Mouse (Mus musculus) gastrocnemius, adult 2 months (tissue): ENCODE measurements around the gene Prox1. TPM values are rescaled to one million over a fixed set of nuclear protein-coding genes. Genes with fewer than 3 reads are reported as not detected.
A peak's percentile ranks its signal among the peaks of the same experiment; 100 is the strongest.

Experiments used
- DNase-seq: peaks from one replicate; pipeline ENCODE4 v3.0.0; 2022
- H3K27ac ChIP-seq: fragments of 200-600 bp; 2 replicates; pipeline ENCODE4 v1.8.1; 2022; ENCODE audit warnings: mild to moderate bottlenecking
- H3K4me3 ChIP-seq: fragments of 200-600 bp; 2 replicates; pipeline ENCODE4 v1.8.1; 2022; ENCODE audit warnings: mild to moderate bottlenecking, moderate library complexity
- CTCF ChIP-seq: fragments of 200-600 bp; IDR thresholded peaks from 2 replicates; pipeline ENCODE4 v1.8.1; 2022; ENCODE audit warnings: antibody characterized with exemption, mild to moderate bottlenecking, moderate library complexity
- intact Hi-C: fragments of 180-260 bp; cut with DNase I; formaldehyde crosslinking; loops from one replicate; pipeline ENCODE4 v1.15.1; 2025
- total RNA-seq, 2 experiments: library from RNA; stranded (reverse); gene quantifications; 2 replicates each; pipeline ENCODE4 v1.2.3; 2021

The Prox1 gene
- total RNA-seq, 2 experiments from 2014 or later, result 3.7 to 4.6 TPM

DNA sequence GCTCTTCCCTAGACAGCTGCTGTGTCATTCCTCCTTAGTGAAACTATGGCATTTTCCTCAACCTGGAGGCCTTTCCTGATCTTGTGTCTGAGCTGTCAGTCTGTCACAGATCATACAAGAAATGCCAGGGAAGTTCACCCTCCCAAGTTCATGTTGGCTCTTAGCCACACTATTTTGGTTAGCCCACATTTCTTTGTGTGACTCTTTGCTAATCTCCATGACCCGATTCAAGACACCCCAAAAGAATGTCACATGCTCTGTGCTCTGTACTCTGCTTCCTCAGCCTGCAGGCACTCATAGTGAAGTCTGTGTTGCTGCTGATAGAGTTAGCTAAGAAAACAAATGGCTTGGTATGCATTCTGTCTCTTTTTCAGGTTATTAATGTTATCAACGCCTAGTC, 18.6 kb upstream of the Prox1 start:
- no peak for DNase-seq
- no peak for TF ChIP-seq CTCF
- Histone ChIP-seq H3K27ac (no peak overlapping the region), H3K4me3 (no peak overlapping the region)
- intact Hi-C loops, result no loop called here

- no peak overlapping the region for H3K4me3 ChIP-seq
- intact Hi-C loops, result no loop called here
- TF ChIP-seq CTCF, result no peak
- DNase-seq, result no peak
- no peak overlapping the region for H3K27ac ChIP-seq
These were observed 15.8 kb upstream of the Prox1 start for GRCm38 (mm10) chr1:190186336-190186735.

GRCm38 (mm10) chr1:190185284-190185683, 14.8 kb upstream of the Prox1 start:
- no peak for TF ChIP-seq CTCF
- no peak for DNase-seq
- intact Hi-C loops, result no loop called here
- Histone ChIP-seq H3K27ac (no peak overlapping the region), H3K4me3 (no peak overlapping the region)

DNA sequence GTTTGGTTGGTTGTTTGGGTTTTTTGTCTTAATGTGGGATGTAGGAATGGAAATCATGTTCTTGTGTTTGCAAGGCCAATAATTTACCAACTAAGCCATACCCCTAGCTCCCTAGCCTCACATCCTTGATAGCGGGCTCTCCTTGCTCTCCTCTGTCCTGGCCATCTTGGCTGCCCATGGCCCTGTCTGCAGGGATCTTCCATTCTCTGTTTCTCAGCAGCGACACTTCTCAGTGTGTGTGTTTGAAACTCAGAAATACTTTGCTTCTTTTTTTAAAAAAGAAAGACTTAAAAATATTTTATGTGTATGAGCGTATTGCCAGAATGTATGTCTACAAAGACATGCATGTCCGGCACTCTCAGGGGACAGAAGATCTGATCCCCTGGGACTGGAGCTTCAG, 13.1 kb upstream of the Prox1 start:
- Histone ChIP-seq H3K27ac (no peak overlapping the region), H3K4me3 (no peak overlapping the region)
- DNase-seq, result no peak
- no peak for TF ChIP-seq CTCF
- intact Hi-C loops, result no loop called here

GRCm38 (mm10) chr1:190181765-190182164, 11.3 kb upstream of the Prox1 start:
- TF ChIP-seq CTCF, result no peak; the same call in 1 of the 2 replicates
- Histone ChIP-seq H3K4me3 (no peak overlapping the region), H3K27ac (no peak overlapping the region)
- DNase-seq, result peak; percentile 35
- intact Hi-C loops, result no loop called here

- Histone ChIP-seq H3K27ac (no peak overlapping the region), H3K4me3 (no peak overlapping the region)
- TF ChIP-seq CTCF, result no peak
- intact Hi-C loops, result no loop called here
- no peak for DNase-seq
These were observed 10.3 kb upstream of the Prox1 start for GRCm38 (mm10) chr1:190180861-190181260.

DNA sequence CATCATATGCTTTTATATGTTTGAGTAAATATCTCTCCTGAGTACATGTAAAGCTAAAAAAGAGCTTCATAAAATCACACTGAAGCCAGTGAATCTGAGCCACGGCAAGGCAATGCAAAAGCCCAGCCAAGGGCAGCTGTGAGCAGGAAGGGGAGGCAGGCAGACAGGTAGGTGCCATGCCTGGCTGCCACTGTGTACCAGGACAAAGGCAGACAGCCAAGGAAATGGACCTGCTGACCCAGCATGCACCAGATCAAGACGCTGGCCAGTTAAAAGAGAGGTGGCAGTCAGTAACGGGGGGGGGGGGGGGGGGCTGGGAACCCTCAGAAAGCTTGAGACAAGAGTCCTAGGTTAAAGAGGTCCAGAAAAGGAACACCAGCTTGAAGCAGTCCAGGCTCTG, 6.4 kb upstream of the Prox1 start:
- no peak for DNase-seq
- intact Hi-C loops, result no loop called here
- Histone ChIP-seq H3K4me3 (no peak overlapping the region), H3K27ac (no peak overlapping the region)
- TF ChIP-seq CTCF, result no peak

DNA sequence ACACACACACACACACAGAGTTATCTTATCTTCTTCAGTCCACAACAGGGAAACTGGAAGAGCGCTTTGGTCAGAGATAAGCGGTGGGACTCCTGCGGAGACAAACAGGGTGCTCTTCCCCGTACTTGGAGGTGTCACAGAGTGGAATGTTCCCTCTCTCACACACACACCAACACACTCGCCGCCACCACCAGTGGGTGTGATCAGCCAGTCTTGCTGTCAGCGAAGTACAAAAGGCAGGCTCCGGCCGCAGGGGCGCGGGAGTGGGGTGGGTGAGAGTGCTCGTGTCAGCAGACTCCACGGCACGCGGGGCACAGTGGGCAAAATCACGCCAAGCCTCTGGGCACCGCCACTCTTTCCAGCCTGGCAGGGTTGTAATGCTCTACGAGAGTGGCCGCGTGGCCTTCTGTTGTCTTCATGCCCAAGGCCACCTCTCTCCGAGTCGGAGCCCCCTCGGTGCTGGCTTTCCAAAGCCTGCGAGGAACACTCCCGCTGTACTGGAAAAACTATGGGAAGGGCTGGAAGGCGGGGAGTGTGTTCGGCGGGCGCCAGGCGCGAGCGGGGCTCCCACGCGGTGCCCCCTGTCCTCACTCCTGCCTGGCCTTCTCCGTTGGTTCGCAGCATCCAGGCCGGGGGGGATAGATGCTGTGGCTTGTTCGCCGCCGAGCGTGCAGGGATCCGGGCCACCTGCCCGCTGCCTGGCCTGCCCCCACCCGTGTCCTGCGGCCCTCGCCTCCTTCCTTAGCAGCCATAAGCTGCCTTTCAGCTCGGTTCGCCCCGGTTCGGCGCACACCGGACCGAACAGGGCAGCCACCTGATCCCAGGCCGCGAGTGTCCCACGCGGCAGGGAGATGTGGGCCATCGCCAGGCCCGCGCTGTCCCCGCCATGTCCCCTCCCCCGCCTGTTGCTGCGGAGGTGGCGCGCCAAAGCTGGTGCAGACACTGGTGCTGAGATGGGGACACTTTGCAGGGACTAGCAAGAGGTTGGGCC, 4.5 kb upstream of the Prox1 start:
- intact Hi-C loops, result no loop called here
- Histone ChIP-seq H3K4me3 (peak overlapping the region; percentile 69), H3K27ac (peak overlapping the region; percentile 4; the same call in 1 of the 2 replicates)
- peak; percentile 37 for DNase-seq
- TF ChIP-seq CTCF, result no peak

DNA sequence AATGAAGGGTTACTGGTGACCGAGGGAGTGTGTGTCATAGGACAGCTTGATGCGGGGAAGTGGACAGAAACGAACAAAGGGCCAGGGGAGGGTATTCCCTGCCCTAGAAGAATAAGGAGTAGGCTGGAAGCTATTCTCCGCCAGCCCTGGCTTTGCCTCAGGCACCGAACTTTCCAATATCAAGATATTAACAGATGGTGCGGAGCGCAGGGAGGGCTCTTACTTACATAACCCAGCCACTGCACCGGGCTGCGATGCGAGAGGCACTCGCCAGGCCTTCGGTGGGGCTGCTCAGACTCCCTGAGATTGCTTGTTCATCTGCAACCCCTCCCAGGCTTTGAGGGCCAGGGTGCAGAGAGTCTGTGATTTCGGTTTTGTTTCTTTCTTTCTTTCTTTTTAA, 3.7 kb upstream of the Prox1 start:
- H3K4me3 ChIP-seq, result peak overlapping the region; percentile 69
- DNase-seq, result no peak
- intact Hi-C loops, result no loop called here
- H3K27ac ChIP-seq, result no peak overlapping the region
- no peak for TF ChIP-seq CTCF

- H3K4me3 ChIP-seq, result no peak overlapping the region
- H3K27ac ChIP-seq, result no peak overlapping the region
- intact Hi-C loops, result no loop called here
- DNase-seq, result no peak
- no peak for TF ChIP-seq CTCF
These were observed 3.1 kb upstream of the Prox1 start for GRCm38 (mm10) chr1:190173596-190173995.

GRCm38 (mm10) chr1:190172979-190173461, 2.5 kb upstream of the Prox1 start:
- Histone ChIP-seq H3K4me3 (peak overlapping the region; percentile 26), H3K27ac (no peak overlapping the region)
- TF ChIP-seq CTCF, result no peak
- intact Hi-C loops, result no loop called here
- no peak for DNase-seq

DNA sequence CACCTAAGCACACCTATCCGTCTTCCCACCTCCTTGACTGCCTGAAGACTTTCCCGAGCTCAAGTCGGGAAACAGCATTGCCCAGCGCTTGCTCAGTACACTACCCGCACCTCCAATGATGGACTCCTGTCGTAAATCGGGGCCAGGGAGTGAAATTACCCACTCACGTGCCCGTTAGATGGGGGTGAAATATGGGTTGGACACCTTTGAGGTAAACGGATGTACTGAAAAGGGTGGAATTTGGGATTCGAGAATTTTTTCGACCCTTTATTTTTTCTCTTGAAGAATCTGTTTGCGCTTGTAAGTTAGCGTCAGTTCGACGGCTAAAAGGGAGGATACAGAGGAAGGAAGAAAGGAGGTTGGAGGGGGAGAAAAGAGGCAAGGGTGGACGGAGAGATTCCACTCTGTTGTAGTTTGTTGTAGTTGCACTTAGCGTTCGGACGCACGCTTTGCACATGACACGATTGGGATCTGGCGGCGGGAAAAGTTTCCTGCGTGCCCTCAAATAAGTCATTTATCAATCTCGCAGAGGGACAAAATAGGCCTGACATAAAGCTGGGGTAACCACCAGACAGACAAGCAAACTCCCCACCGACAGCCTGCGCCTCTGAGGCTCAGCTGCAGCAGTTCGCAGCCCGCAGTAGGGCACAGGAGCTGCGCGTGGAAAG, 1.9 kb upstream of the Prox1 start:
- H3K4me3 ChIP-seq, result peak overlapping the region; percentile 26
- DNase-seq, result no peak
- intact Hi-C loops, result no loop called here
- H3K27ac ChIP-seq, result no peak overlapping the region
- TF ChIP-seq CTCF, result no peak

DNA sequence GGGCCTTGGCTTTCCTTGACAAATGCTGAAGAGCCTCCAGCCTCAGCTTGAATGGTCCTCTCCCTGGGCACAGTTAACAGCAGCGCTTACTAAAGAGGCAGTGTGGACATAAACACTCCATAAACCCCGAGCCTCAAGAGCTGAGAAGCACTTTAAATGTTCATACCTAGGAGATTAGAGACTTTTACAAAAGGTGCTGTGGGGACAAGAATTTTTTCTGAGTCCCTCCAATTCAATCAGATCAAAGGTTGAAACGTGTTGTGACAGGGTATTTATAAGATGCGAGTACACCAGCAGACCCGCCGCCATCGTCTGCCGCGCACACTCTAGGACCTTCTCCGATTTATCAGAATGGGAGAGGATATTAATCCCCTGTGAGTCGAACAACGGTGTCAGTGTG, 1.2 kb upstream of the Prox1 start:
- no peak overlapping the region for H3K4me3 ChIP-seq
- no peak for TF ChIP-seq CTCF
- intact Hi-C loops, result no loop called here
- no peak overlapping the region for H3K27ac ChIP-seq
- DNase-seq, result no peak
